Mouse (Mus musculus) embryonic facial prominence, embryonic 12.5 days (tissue): Measurements from ENCODE around the gene Olfr644. TPM values are rescaled to one million over a fixed set of nuclear protein-coding genes. Genes with fewer than 3 reads are reported as not detected.

Experiments
- ATAC-seq: fragments of 200-750 bp; cut with Nextera tagmentation; 2 replicates; pipeline ENCODE4 v1.8.0; 2017; ENCODE audit not compliant: insufficient number of reproducible peaks, insufficient read depth, low FRiP score, low TSS enrichment
- H3K27ac ChIP-seq: fragments of 300-500 bp; sonication (generic); 2 replicates; pipeline ENCODE4 v1.5.1; 2016; ENCODE audit warnings: mild to moderate bottlenecking
- H3K27me3 ChIP-seq: fragments of 300-500 bp; sonication (generic); 2 replicates; pipeline ENCODE4 v1.6.1; 2016; ENCODE audit warnings: mild to moderate bottlenecking, moderate library complexity
- H3K36me3 ChIP-seq: fragments of 300-500 bp; sonication (generic); 2 replicates; pipeline ENCODE4 v1.6.1; 2016; ENCODE audit warnings: mild to moderate bottlenecking
- H3K4me1 ChIP-seq: fragments of 300-500 bp; sonication (generic); 2 replicates; pipeline ENCODE4 v1.6.1; 2016
- H3K4me2 ChIP-seq: fragments of 300-500 bp; sonication (generic); replicated peaks from 2 replicates; pipeline ENCODE4 v1.6.1; 2016; ENCODE audit warnings: mild to moderate bottlenecking, moderate library complexity
- H3K4me3 ChIP-seq: fragments of 300-500 bp; sonication (generic); 2 replicates; pipeline ENCODE4 v1.5.1; 2016; ENCODE audit warnings: mild to moderate bottlenecking
- H3K9ac ChIP-seq: fragments of 300-500 bp; sonication (generic); 2 replicates; pipeline ENCODE4 v1.6.1; 2016; ENCODE audit warnings: mild to moderate bottlenecking, moderate library complexity
- H3K9me3 ChIP-seq: fragments of 300-500 bp; sonication (generic); 2 replicates; pipeline ENCODE4 v1.6.1; 2016; ENCODE audit warnings: mild to moderate bottlenecking, moderate library complexity
- WGBS: fragments of 180-500 bp; shearing (Covaris S2); methylation state at CpG from one replicate; pipeline ENCODE4 v1.1.7; 2016; 5-methylcytosine and 5-hydroxymethylcytosine counted together
- polyA plus RNA-seq: library from polyadenylated mRNA; unstranded; fragments of >200 nt; fragmentation: Nextera tagmentation; extraction: Ambion mirVana; gene quantifications from 2 replicates; pipeline ENCODE4 v1.2.1, GENCODE M21; 2016

Olfr644 gene
- polyA plus RNA-seq, 1 experiment from 2014 or later = not detected

- Histone ChIP-seq H3K9me3 (no peaks in the 10 kb centered on the region), H3K27me3 (no peaks in the 10 kb centered on the region), H3K36me3 (no peaks in the 10 kb centered on the region), H3K27ac (no peak overlapping the region), H3K4me1 (no peaks in the 10 kb centered on the region), H3K9ac (no peak overlapping the region), H3K4me3 (no peak overlapping the region), H3K4me2 (no peak overlapping the region)
- WGBS = 83% methylated on average over 1 of the region's 1 CpGs
- ATAC-seq = no peak
Observed at GRCm38 (mm10) chr7:104018953-104019352, 52.7 kb downstream of the Olfr644 start.

- H3K9ac ChIP-seq = no peak within 1 kb of the TSS
- no peak within 1 kb of the TSS for H3K4me3 ChIP-seq
- H3K27ac ChIP-seq = no peak within 1 kb of the TSS
- no peak for ATAC-seq
- no peak within 1 kb of the TSS for H3K4me2 ChIP-seq
- no peaks in the 10 kb centered on the region for H3K27me3 ChIP-seq
- H3K9me3 ChIP-seq = no peaks in the 10 kb centered on the region
- H3K4me1 ChIP-seq = no peaks in the 10 kb centered on the region
- H3K36me3 ChIP-seq = no peaks in the 10 kb centered on the region
Observed at GRCm38 (mm10) chr7:104017203-104017602, 54.5 kb downstream of the Olfr644 start, which contains the start of gene Olfr639. Gene Olfr639, minus strand, starts transcription at chr7:104017303.

Other genes starting within 250 kb of the Olfr644 start
- 706 and 771 TPM in 2 replicates for gene Hbb-bs, start 243.8 kb downstream of the Olfr644 start, polyA plus RNA-seq
- gene Hbb-bh2, start 231.3 kb downstream of the Olfr644 start, polyA plus RNA-seq = 0.32 TPM in 1 of 2 replicates, not detected in the other
- 537 and 696 TPM in 2 replicates for gene Hbb-bh1, start 228.7 kb downstream of the Olfr644 start, polyA plus RNA-seq
- gene Hbb-y, start 218.7 kb downstream of the Olfr644 start, polyA plus RNA-seq = 8,998 and 9,810 TPM in 2 replicates
- gene Olfr66, start 185.6 kb downstream of the Olfr644 start, polyA plus RNA-seq = not detected in 2 replicates
- gene Olfr64, start 177.4 kb downstream of the Olfr644 start, polyA plus RNA-seq = not detected in 2 replicates
- not detected in 2 replicates for gene Olfr65, start 168.4 kb downstream of the Olfr644 start, polyA plus RNA-seq
- gene Olfr631, start 143.0 kb downstream of the Olfr644 start, polyA plus RNA-seq = not detected in 2 replicates
- 0.06 TPM in 1 of 2 replicates, not detected in the other for gene Olfr632, start 137.5 kb downstream of the Olfr644 start, polyA plus RNA-seq
- gene Olfr633, start 127.4 kb downstream of the Olfr644 start, polyA plus RNA-seq = not detected in 2 replicates
- gene Olfr635, start 100.7 kb downstream of the Olfr644 start, polyA plus RNA-seq = not detected in 2 replicates
- gene Olfr638, start 73.1 kb downstream of the Olfr644 start, polyA plus RNA-seq = not detected in 2 replicates
- gene Olfr639, start 54.6 kb downstream of the Olfr644 start, polyA plus RNA-seq = 0.04 TPM in 1 of 2 replicates, not detected in the other
- gene Olfr640, start 46.3 kb downstream of the Olfr644 start, polyA plus RNA-seq = not detected in 2 replicates
- not detected in 2 replicates for gene Olfr641, start 36.4 kb downstream of the Olfr644 start, polyA plus RNA-seq
- gene Olfr642, start 19.2 kb downstream of the Olfr644 start, polyA plus RNA-seq = not detected in 2 replicates
- not detected in 2 replicates for gene 4930516K23Rik, start 10.4 kb downstream of the Olfr644 start, polyA plus RNA-seq
- gene Olfr645, start 13.6 kb upstream of the Olfr644 start, polyA plus RNA-seq = not detected in 2 replicates
- not detected in 2 replicates for gene Olfr646, start 33.0 kb upstream of the Olfr644 start, polyA plus RNA-seq
- gene Ubqln5, start 58.0 kb upstream of the Olfr644 start, polyA plus RNA-seq = not detected in 2 replicates
- not detected in 2 replicates for gene Olfr643, start 65.5 kb upstream of the Olfr644 start, polyA plus RNA-seq
- gene Ubqln3, start 71.4 kb upstream of the Olfr644 start, polyA plus RNA-seq = not detected in 2 replicates
- not detected in 2 replicates for gene Ubqlnl, start 78.7 kb upstream of the Olfr644 start, polyA plus RNA-seq
- gene Olfm5, start 93.0 kb upstream of the Olfr644 start, polyA plus RNA-seq = 0.33 and 0.45 TPM in 2 replicates
- 0.24 and 0.37 TPM in 2 replicates for gene Olfr648, start 111.5 kb upstream of the Olfr644 start, polyA plus RNA-seq
- gene Olfr649, start 124.1 kb upstream of the Olfr644 start, polyA plus RNA-seq = not detected in 2 replicates
- gene Trim6, start 146.9 kb upstream of the Olfr644 start, polyA plus RNA-seq = 1.9 and 2.2 TPM in 2 replicates
- gene Trim34a, start 172.6 kb upstream of the Olfr644 start, polyA plus RNA-seq = 1.6 and 2.0 TPM in 2 replicates
- 0.13 and 0.15 TPM in 2 replicates for gene Trim5, start 216.2 kb upstream of the Olfr644 start, polyA plus RNA-seq
- 5.3 and 5.8 TPM in 2 replicates for gene Trim12a, start 243.6 kb upstream of the Olfr644 start, polyA plus RNA-seq